Mouse (Mus musculus) forelimb bud, embryonic 11.5 days (tissue): ENCODE data around the gene Fam124a.

Experiments
- DNase-seq: peaks from one replicate; pipeline ENCODE4 v3.0.0-alpha.2; 2012; ENCODE audit warnings: low read depth, low spot score

The Fam124a gene

DNA sequence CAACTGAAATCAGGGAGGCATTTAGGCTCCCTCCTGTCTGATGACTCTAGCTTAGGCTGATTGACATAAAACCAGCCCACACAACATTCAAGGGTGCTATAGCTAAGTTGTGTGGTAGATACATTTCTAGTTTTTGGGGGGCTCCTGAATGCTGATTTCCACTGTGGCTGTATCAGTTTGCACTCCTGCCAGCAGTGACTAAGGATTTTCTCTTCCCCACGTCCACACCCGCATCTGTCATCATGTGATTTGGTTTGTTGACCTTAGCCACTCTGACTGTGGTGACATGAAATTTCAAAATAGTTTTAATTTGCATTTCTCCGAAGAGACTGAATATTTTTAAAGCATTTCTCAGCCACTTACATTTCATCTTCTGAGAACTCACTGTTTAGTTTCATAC, 101.9 kb downstream of the Fam124a start:
- no peak for DNase-seq
